Mouse (Mus musculus) frontal cortex, adult 2 months (tissue): ENCODE results near the gene Ankrd52. TPM values are rescaled to one million over a fixed set of nuclear protein-coding genes. Genes with fewer than 3 reads are reported as not detected.
"Not testable (repeated sequence)": the region's sequence is repeated elsewhere in the genome, so short reads cannot be mapped to it uniquely, and the experiment has no call there.

Source experiments
- DNase-seq, 2 experiments: peaks; one replicate each; pipeline ENCODE4 v3.0.0; 2022; ENCODE audit warnings: low spot score in 1 of 2; ENCODE audit errors: extremely low spot score in 1 of 2
- polyA plus RNA-seq: library from polyadenylated mRNA; depleted of rRNA; stranded (reverse); fragments of >200 nt; gene quantifications from 2 replicates; pipeline ENCODE4 v1.2.3, GENCODE M21; 2012; rRNA removed

The Ankrd52 gene
- polyA plus RNA-seq: 31.9 and 32.6 TPM in 2 replicates

DNA sequence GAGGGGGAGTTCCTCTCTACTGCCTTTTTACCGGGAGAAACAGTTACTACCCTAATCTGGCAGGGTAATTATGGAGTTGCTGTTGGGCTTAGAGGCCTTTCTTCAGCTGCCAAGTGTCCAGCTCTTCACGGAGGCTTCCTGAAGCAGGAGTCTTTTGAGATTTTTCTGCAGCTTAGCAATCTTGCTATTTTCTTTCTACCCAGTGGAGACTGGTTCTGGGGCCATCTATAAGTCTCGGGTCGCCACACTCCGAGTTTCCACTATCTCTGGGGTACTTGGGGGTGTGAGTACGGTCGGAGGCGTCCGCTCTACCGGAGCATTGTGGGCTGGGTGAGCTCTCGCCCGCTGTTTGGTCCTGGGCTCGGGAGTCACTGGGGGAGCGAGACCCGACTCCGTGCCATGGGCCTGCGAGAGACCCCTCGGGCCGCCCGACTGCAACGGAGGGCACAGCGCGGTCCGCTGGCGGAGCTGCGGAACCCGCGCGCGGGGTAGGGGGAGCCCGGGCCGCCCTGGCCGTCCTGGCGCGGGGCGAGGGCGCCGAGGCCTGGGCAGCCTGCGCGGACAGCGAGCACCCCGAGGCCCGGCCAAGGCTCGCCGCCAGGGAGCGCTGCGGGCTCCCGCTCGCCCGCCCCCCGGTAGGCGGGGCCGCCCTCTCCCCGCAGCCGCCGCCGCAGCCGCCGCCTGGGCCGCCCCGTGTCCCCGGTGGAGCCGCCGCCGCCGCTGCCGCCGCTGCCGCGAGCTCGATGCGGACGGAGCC lies at the start of gene Ankrd52:
Ankrd52 (plus strand) TSS at position 661 of the 757 bp plus-strand sequence.
- peak in 1 of 2 experiments; percentile 75 for DNase-seq

DNA sequence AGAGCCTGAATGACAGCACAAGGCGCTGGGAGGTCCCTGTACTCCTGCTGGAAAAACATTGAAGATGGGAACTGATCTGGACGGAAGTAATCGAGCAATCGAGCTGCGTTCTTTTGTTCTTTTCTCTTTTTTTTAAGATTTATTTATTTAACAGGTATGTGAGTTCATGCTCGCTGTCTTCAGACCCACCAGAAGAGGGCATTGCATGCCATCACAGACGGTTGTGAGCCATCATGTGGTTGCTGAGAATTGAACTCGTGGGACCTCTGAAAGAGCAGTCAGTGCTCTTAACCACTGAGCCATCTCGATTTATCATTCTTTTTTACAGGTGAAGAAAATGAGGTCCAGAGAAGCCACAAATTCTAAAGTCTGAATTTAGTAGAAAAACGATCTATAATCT lies 49.3 kb upstream of the Ankrd52 start:
- no peak for DNase-seq

DNA sequence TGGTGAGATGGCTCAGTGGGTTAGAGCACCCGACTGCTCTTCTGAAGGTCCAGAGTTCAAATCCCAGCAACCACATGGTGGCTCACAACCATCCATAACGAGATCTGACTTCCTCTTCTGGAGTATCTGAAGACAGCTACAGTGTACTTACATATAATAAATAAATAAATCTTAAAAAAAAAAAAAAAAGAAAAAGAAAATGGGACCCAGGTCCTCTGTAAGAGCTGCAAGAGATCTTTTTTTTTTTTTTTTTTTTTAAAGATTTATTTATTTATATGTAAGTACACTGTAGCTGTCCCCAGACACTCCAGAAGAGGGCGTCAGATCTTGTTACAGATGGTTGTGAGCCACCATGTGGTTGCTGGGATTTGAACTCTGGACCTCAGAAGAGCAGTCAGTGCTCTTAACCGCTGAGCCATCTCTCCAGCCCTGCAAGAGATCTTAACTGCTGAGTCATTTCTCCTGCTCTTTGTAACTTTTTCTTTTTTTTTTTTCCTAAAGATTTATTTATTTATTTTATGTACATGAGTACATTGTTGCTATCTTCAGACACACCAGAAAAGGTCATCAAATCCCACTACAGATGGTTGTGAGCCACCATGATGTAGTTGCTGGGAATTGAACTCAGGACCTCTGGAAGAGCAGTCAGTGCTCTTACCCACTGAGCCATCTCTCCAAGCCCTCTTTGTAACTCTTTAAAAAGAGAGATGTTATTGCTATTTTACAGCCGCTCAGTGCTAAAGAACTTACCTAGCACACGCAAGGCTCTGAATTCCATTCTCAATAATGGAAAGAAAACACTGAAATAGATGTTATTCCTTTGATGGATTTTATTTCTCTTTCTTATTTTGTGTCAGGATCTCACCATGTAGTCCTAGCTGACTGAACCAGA lies 44.3 kb upstream of the Ankrd52 start:
- DNase-seq: not testable (repeated sequence)

DNA sequence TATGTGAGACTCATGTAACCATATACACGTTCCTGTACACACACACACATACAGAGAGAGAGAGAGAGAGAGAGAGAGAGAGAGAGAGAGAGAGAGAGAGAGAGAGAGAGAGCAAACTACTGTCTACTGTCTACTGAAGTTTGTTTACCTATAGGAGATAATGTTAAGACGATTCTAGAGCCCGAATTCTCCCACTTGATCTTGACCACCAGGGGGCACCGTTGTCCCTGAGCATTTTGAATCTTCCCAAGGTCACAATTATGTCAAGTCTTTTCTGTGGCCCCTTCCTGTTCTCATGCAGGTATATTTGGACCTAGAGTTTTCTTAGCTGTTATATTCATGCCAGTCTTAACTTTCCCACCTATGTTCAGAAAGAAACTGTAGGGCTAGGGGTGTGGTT lies 41.3 kb upstream of the Ankrd52 start:
- peak in 1 of 2 experiments; percentile 84 for DNase-seq

- no peak for DNase-seq
These were observed 40.7 kb upstream of the Ankrd52 start for GRCm38 (mm10) chr10:128336195-128336594.

DNA sequence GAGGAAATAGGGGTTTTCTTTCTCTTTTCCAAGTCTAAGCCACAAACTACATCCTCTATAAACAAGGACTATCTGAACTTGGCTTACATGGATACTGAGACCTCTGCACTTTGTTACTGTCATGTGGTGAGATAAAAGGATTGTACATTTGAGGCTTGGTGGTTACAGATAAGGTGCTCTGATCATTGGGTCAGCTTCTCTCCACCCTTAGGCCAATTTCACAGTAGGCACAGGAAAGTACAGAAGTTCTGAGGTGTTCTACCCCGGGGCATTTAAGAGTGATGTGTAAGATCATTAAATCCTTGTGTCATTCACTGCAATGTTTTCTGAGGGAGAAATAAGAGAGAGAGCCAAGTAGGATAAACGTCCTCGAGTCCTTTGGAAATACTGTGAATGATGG lies 40.3 kb upstream of the Ankrd52 start:
- no peak for DNase-seq

GRCm38 (mm10) chr10:128337306-128338181 lies 39.4 kb upstream of the Ankrd52 start, which contains the start of gene Cs:
Gene Cs, plus strand, starts transcription at chr10:128337734.
- peak; percentile 92 to 98 for DNase-seq

- DNase-seq: no peak
These were observed 38.5 kb upstream of the Ankrd52 start for GRCm38 (mm10) chr10:128338415-128338814.

GRCm38 (mm10) chr10:128338948-128339347 lies 38.0 kb upstream of the Ankrd52 start:
- DNase-seq: no peak

DNA sequence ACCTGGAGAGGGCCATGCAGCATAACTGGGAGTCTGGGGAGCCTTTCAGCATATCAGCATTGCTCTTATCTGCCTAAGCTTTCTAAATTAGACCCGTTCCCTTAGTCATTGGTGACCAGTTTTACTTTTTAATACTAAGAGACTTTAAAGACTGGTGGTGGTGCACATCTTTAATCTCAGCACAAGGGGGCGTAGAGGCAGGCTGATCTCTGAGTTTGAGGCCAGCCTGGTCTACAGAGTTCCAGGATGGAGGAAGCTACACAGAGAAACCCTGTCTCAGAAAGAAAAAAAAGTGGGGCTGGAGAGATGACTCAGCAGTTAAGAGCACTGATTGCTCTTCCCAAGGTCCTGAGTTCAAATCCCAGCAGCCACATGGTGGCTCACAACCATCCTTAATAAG lies 36.7 kb upstream of the Ankrd52 start:
- no peak for DNase-seq

- DNase-seq: peak in 1 of 2 experiments; percentile 41
These were observed 33.5 kb upstream of the Ankrd52 start for GRCm38 (mm10) chr10:128343436-128343835.

GRCm38 (mm10) chr10:128344568-128345275 lies 32.2 kb upstream of the Ankrd52 start:
- peak; percentile 49 to 84 for DNase-seq

GRCm38 (mm10) chr10:128347541-128347940 lies 29.4 kb upstream of the Ankrd52 start:
- DNase-seq: no peak

DNA sequence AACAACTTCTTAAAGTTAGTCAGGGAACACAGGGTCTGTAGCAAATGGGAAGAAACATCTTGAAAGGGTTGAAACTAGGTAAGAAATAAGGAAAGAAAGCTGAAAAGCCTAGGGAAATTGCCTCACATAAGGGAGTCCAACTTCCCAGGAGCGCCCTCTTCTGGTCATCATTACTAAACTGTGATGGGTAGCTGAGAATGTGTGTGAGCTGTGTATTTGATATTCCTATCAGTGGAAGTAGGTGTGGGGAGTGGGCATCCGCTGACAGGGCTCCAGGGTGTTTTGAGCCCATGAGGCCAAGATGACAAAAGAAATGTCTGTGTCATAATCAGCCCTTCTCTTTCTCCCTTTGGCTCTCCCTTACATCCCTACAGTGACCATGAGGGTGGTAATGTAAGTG lies 18.1 kb upstream of the Ankrd52 start:
- DNase-seq: peak in 1 of 2 experiments; percentile 81

DNA sequence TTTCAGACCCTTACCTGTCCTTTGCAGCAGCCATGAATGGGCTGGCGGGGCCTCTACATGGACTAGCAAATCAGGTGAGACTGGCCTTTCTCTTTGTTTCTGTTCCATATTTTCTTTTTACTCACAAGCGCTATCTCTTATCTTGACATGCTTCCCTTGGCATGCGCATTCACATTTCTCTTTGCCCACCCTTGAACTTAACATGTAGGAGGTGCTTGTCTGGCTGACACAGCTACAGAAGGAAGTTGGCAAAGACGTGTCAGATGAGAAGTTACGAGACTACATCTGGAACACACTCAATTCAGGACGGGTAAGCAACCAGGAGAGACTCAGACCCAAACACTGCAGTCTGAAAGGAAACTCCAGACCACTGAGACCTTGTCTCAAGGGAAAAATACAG lies 17.7 kb upstream of the Ankrd52 start:
- DNase-seq: no peak

GRCm38 (mm10) chr10:128361836-128362235 lies 15.1 kb upstream of the Ankrd52 start:
- no peak for DNase-seq

- DNase-seq: peak in 1 of 2 experiments; percentile 71
These were observed 14.3 kb upstream of the Ankrd52 start for GRCm38 (mm10) chr10:128362568-128362967.

DNA sequence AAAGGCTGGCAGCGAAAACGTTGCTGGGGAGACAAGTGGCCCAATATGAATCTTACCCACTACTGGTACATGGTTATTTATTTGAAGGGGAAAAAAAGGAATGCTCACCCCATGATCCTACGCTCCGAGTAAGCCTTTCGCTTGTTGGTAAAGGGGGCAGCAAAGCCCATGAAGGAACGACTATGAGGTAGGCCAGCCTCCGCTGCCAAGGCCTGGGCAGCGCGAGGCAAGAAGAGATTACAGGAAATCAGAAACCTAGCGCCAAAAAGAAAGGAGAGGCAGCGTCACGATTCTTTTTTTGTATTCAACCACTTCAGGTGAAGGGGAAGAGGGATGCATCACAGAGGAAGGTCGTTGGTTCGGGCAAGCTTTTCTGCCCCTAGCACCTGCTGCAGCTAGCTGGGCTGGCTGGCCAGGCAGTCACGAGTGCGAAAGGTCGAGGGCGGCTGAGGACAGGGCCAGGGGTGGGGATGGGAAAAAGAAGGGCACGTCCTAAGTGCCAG lies 9.0 kb upstream of the Ankrd52 start:
- DNase-seq: no peak

GRCm38 (mm10) chr10:128368402-128369217 lies 8.3 kb upstream of the Ankrd52 start, which contains the start of gene Coq10a:
Gene Coq10a, minus strand, starts transcription at chr10:128368997.
- peak; percentile 95 for DNase-seq
